Mouse (Mus musculus): ENCODE results near the gene Snx4.
A peak's percentile ranks its signal among the peaks of the same experiment; 100 is the strongest.
"Not testable (repeated sequence)": the region's sequence is repeated elsewhere in the genome, so short reads cannot be mapped to it uniquely, and the experiment has no call there.

The Snx4 gene

DNA sequence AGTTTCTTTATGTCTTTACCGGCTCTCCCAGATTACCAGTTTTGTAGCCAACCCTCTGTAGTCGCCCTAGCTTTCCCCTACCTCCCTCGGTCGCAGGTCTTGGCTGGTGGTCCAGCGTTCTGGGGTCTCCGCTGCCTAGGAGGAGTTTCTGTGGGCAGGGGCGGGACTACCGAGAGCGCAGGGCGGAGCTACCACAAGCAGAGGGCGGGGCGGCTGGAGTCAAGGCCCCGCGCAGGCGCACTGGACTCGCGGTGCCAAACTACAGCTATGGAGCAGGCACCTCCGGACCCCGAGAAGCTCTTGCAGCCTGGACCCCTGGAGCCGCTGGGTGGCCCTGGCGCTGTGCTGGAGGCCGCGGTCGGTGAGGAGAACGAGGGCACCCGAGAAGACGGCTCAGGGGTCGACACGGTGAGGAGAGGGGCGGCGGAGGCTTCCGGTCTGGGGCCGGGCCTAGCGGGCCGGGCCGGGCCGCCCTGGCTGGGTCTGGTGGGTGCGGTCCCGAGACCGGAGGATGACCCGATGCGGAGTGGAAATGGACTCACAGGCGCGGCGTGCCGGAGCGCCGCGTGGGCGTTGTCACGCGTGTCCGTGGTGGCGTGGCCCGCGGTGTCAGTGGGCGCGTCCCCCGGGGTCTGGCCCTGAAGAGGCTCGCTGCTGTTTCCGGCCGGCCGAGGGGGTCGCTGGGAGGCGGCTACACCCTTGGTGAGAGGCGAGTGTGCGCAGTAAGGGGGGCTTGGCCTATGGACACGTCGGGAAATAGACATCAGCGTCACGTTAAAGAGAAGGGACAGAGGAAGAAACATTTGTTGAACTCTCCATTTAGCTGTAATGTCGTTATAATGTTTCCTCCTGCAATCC is at the start of gene Snx4:
Gene Snx4, plus strand, starts transcription at position 249 of the 858 bp plus-strand sequence.
- peak; percentile 98 for DNase-seq (ENCODE audit: low spot score)

DNA sequence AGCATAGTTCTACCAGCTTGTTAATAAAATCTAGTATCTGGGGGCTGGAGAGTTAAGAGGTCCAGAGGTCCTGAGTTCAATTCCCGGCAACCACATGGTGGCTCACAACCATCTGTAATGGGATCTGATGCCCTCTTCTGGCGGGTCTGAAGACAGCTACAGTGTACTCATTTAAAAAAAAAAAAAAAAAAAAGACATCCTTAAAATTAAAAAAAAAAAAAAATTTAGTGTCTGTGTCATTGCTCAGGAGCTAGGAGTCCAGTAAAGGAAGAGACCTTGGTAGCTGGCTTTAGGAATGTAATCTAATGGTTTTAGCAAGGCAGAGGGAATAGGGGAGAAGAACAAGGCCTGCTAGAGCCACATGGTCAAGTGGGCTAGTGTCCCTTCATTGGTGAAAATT is 40.4 kb upstream of the Snx4 start:
- DNase-seq (ENCODE audit: low spot score) = no peak

DNA sequence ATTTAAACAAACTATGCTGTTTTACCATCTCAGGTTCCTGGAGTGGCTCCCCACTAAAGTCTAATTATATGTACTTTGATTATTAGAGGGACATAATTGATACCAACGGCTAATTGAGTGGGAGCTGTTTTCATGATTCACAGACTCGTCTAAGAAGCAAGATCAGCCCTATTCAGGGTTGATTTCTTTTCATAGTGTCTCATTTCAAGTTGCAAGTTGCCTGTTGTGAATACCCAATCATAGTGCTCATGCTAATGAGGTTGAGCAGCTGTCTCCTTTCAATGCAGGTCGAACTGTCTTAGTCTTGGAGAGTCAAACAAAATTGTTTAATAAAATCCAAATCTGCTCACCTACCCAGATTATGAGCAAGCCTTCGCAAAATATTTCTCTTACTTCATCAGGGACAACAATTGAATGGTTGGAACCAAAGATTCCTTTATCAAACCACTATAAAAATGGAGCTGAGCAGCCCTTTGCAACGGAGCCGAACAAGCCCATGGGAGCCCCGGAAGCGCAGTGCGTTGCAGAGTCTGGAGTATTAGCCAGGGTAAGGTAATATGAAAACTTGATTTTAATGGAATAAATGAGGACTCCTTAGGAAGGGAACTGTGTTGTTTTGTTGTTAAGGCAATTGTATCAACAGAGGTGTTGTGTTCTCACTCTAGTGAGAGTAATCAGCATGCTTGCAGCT is 34.8 kb upstream of the Snx4 start:
- no peak for DNase-seq (ENCODE audit: low spot score)

DNA sequence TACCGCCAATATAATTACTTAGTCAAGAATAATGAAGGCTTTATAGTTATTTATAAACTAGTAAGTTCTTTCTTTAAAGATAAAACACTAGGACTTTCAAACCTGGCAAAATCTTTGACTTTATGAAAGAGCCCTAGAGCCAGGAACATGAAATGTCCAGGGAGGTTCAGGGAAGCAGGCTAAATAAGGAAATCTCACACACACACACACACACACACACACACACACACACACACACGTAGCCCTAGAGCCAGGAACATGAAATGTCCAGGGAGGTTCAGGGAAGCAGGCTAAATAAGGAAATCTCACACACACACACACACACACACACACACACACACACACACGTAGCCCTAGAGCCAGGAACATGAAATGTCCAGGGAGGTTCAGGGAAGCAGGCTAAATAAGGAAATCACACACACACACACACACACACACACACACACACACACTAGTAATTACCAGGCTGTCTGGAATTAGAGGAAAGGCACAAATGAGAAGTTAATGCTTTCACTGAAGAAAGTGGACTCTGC is 33.6 kb upstream of the Snx4 start:
- not testable (repeated sequence) for DNase-seq (ENCODE audit: low spot score)

DNA sequence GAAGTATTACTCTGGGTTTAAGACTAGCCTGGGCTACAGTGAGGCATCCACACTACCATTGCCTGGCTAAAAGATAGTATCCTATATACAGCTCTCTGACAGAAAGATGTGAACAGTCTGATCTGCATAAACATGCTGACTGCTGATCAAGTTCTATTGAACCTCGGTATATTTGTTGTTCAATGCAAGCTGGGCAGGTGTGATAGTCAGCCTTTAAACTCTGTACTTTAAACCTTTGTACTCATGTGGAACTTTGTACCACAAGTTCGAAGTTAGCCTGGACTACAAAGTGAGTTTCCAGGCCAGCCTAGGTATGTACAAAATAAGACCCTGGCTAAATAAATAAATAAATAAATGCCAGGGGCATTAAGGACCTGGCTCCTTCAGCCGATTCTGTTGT is 28.8 kb upstream of the Snx4 start:
- DNase-seq (ENCODE audit: low spot score) = no peak

DNA sequence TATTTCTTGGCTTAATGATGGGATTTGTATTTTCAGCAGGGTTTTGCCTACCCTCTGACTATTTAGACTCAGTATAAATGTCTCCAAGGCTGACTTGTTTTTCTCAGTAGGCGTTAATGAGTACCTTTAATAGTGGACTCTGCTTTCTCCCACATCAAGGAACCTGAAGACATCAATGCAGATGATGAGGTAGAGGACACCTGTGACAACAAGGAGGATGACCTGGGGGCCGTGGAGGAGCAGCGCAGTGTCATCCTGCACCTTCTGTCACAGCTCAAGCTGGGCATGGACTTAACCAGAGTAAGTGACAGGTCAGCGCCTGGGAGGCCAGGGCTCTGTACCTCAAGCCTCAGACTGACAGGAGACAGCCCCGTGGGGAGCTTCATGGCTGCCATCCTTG is 26.9 kb upstream of the Snx4 start:
- no peak for DNase-seq (ENCODE audit: low spot score)

DNA sequence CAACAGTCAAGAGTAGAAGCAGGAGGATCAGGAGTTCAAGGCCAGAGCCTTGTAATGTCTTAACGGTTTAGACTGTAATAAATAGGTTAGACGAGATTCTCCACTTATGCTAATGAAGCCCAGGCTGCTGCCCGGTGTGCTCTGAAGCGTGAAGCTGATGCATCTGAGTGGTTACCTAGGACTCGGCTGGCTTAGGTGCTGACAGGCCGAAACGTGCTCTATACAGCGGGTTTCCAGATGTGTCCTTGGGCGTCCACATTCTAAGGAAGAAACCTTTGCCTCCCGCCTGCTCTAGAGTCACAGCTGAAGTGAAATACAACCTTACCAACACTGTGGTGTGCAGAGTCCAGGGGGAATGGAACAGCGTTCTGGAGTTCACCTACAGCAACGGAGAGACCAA is 17.1 kb upstream of the Snx4 start:
- no peak for DNase-seq (ENCODE audit: low spot score)

DNA sequence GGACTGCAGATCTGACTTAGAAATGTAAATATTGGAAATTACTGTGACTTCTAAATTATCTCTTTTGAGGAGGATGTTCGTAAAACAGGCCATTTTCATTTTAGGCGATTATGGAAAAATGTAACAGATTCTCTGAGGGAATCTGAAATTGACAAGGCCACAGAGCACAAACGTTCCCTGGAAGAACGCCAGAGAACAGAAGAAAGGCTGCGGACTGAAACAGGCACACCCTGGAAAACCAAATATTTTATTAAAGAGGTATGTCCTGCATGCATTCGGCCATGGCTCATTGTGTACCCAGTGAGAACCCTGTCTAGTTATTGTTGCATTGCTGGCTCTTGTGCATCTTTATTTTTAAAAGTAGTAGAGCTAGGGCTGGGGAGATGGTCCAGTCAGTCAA is 15.1 kb upstream of the Snx4 start:
- no peak for DNase-seq (ENCODE audit: low spot score)

DNA sequence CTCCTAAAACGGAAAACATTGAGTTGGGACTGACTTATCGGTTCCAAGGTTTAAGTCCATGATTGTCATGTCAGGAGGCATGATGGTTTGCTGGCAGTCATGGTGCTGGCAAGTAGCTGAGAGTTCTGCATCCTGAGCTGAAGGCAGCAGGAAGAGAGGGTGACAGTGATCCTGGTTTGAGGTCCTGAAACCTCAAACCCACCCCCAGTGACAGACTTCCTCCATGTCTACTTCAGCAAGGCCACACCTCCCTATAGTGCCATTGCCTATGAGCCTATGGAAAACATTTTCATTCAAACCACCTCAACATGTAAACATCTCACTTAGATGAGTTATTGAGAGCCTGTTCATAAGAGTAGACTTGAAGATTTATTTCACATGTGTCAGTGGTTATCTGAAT is 11.9 kb upstream of the Snx4 start:
- DNase-seq (ENCODE audit: low spot score) = no peak

DNA sequence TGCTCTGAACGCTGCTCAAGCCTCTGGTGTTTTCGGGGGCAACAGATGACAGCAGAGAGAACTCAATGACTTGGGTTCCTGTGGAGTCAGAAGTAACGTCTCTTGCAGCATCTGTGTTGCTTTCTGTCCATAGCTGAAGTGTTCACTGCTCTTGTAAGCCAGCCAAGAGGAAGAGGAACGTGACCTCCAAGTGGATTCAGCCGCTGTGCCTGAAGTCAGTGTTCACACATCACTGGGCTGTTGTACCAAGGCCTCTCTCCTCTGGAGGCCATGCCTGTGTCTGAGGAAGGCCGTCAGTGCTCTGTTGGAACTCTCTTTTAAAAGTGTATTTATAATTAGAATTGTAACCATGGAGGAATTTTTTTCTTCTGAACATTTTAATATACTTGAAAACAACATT is 9.2 kb upstream of the Snx4 start:
- DNase-seq (ENCODE audit: low spot score) = no peak

DNA sequence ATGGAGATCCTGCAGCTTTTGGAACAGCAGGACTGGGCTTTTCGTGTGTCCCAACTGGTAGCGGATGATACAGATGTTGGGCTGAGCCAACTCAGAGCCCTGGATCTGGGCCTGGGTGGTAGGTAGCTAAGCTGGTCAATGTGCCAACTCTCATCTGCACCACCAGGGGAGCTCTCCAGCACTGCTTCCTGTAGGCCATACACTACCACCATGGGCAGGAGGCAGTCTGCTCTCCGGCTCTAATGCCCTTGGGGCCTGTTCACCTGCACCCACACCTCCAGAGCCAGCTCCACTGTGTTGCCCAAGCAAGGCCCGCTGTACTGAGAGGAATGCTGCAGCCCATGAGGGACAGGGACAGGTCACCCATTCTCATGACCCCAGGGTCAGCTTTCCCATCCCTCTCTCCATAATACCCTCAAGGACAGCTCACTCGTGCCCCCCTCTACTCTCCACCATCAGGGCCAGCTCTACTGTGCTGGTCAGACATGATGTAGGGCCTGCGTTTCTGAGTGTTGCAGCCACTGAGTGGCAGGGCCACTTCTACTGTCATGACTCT is 7.0 kb upstream of the Snx4 start:
- peak; percentile 4 for DNase-seq (ENCODE audit: low spot score)

DNA sequence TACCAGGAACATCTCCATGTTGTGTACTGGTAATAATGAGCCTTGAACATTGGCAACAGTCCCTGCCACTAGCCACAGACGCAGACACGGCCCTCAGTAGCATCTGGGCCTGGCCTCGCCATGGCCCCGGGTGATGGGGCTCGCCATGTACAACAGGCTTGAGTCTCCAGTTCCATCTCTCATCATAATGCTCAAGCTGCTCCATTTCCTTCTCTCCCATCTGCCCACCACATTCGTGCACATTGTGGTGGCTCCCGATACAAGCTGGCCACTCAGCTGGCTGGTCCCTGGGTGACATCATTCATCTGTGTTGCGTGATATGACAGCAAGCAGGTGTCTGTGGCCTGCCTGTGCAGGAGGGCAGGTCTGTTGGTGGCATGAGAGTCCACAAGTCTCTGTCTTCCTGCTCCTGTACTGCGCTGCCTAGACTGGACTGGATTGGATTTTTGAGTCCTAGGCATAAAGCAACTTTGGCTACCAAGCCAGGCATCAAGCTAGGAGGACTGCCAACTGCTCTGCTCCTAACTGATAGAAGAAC is 6.2 kb upstream of the Snx4 start:
- DNase-seq (ENCODE audit: low spot score) = no peak

DNA sequence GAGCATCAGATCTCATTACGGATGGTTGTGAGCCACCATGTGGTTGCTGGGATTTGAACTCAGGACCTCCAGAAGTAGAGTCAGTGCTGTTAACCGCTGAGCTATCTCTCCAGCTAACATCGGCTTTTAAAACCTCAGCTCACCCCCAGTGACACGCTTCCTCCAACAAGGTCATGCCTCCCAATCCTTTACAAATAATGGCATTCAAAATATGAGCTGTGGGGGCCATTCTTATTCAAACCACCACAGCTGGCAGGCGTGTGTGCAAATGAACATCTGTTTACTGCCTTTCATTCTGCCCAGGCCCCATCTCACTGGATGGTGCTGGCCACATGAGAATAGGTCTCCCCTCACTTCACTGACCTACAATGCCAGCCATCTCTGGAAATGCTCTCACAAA is 4.7 kb upstream of the Snx4 start:
- no peak for DNase-seq (ENCODE audit: low spot score)

DNA sequence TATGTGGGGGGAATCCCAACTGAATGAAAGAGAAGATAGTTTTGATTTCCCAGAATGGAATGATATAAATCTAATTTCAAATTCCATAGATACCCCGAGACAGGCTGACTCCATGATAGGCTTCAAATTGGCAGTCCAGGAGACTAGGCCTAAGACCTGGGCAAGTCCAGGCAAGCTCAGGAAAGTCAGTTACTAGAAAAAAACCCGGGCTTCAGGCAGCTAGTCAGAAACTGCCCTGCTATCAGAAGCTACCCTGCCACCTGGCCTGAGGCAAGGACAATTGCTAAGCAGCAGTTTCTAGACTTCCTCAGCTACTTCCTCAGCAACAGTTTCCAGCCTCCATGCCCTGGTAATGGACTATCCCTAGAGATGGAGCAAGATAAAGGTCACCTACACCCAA is 4.2 kb upstream of the Snx4 start:
- no peak for DNase-seq (ENCODE audit: low spot score)

DNA sequence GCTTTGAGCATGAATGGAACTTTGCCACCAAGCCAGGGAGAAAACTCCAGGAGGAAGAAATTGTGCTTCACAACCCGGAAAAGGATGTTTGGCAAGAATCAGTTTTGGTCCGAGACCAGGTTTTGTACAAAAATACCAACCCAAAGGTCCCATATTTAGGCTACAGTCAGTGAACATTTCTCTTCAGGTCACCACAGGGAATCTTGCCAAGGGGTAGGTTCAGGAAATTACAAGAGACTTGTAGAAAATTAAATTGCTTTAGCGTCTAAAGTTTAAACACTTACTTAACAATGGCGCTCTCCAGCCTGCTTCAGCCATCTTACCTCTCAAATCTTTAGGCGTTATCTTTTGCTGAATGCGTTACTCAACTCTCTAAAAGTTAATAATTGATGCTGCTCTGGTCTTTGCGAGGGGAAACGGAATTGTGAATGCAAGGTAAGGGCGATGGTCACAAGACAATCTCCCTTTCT is 556 bp upstream of the Snx4 start:
- DNase-seq (ENCODE audit: low spot score) = no peak

DNA sequence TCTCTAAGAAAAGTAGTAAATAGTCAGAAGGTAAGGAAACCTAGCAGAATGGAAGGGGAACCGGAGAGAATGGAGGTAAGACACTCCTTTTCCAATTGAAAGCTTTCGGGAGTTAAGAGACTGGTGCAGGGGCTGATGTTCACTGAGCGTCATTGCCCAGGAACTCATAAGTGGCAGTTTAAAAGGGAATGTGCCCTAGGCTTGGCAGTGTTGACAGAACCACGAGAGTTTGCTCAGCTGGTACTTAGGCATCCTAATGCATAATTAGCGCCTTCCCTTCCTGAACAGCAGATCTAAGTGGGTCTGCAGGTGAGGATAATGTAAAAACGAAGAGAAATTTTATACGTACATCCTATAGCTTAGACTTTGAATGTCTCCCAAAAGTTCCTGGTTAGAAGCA is 4.4 kb downstream of the Snx4 start:
- no peak for DNase-seq (ENCODE audit: low spot score)

DNA sequence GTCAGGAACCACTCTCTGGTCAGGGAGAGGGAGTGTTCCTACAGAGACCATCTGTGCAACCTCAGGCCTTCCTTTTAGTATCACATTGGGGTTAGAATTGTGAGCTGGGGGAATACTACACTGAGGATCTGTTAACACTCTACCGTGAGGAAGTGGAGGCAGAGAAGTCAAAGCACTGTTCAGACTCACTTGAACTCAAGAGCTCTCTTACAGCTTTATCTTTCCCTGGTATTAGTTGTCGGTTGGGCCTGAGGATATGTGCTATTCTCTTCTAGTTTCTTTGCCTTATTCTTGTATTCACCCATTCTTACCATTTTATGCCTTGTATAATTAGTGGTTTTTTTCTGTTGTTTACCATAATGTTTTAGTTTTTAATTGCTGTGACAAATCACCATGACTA is 7.3 kb downstream of the Snx4 start:
- no peak for DNase-seq (ENCODE audit: low spot score)

DNA sequence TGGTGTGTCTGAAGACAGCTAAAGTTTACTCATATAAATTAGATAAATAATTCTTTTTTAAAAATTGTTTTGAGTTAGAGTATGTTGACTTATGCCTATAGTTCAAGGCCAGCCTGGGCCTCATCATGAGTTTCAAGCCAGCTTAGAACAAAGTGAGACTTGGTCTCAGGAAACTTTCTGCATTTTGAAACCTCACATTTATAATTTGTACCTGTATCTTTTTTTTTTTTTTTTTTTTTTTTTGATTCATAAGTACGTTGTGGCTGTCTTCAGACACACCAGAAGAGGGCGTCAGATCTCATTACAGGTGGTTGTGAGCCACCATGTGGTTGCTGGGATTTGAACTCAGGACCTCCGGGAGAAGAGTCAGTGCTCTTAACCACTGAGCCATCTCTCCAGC is 8.6 kb downstream of the Snx4 start:
- DNase-seq (ENCODE audit: low spot score) = no peak

DNA sequence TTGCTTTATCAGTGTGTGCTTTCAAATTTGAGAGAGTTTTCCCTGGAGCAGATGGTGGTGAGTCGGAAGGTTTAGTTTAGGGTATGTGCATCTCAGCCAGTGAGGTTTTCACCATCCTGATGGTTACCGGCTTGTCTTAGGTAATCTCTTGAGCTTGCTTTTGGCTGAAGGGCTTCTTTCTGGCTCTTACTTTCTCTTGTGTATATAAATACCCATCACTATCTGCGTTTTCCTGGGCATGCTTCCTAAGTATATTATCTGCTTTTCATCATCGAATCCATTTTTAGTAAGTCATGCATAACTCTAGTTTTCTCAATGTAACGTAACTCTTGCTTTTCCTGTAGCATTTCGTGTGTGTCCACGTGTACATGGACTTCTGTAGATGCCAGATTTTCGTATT is 9.6 kb downstream of the Snx4 start:
- DNase-seq (ENCODE audit: low spot score) = no peak

DNA sequence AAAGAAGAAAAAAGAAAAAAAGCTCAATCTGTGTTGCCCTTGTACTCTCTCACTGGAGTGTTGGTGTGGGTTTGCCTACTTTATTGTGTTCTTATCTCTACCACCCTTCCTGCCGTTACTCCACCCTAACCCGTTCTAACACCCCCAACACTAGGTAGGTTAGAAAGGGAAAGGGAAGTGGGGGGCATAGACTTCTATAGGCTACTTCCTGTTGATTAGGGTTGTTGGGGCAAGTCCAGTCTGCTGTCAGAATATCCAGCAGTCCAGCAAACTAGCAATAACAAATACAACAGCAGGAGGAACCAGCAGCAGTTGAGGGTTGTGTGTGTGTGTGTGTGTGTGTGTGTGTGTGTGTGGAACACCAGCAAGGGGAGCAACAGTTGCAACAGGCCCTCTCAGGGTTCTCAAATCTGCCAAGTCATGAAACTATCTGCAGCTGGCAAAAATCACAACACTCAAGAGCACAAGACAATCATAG is 10.4 kb downstream of the Snx4 start:
- DNase-seq (ENCODE audit: low spot score) = no peak

DNA sequence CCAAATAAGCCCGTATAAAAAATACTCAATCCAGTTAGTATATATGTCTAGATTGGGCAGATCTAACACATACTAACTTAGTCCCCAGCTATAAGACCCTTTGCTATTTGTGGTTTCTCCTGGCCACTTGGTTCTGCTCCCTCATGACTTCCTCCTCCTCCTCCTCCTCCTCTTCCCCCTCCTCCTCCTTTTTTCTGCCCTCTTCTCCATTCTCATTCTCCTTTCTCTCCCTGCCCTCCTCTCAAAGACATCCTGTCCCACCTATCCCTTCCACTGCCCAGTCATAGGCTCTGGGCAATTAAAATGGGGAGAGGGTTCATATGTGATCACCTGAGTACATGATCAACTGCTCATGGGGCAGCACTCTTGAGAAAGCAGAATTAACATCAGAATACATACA is 10.9 kb downstream of the Snx4 start:
- DNase-seq (ENCODE audit: low spot score) = no peak

DNA sequence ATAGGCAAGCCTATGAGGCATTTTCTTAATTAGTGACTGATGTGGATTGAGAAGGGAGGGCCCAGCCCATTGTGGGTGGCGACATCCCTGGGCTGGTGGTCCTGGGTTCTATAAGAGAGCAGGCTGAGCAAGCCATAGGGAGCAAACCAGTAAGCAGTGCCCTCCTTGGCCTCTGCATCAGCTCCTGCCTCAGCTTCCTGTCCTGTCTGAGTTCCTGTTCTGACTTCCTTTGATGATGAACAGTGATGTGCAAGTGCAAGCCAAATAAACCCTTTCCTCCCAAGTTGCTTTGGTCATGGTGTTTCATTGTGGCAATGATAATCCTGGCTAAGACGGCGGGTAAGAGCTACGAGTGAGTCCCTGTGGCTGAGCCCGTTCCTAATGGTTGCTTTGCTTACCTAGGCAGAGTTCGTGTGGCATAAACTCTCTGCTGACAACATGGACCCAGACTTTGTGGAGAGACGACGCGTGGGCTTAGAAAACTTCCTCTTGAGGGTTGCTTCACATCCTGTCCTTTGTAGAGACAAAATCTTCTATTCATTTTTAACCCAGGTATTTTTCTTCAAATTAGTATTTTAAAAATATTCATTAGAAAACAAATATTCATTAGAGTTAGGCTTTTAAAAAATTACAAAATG is 16.5 kb downstream of the Snx4 start:
- DNase-seq (ENCODE audit: low spot score) = no peak

All from embryo, embryonic 10.5 days (tissue).